Mouse (Mus musculus) ovary, postnatal 36 days (tissue): ENCODE measurements around the gene Sema3c.

Experiments
- DNase-seq: peaks from one replicate; pipeline ENCODE4 v3.0.0; 2022; ENCODE audit warnings: low spot score, mixed read lengths

Sema3c gene

GRCm38 (mm10) chr5:17776571-17776970, 202.5 kb downstream of the Sema3c start:
- DNase-seq = no peak
